In genomic region chr2:80437401-80437800, GRCm38 (mm10) we compare ENCODE assay signal across 13 mouse cellular contexts.
"Had no signal": no experiment of that assay in that cellular context is flagged by ENCODE, and none has a peak within 500 bp of the region (broad histone marks: within the 10 kb centered on the region; RNA-seq: fewer than 3 reads in every experiment).

No protein-coding gene starts in this region.

- H3K27me3 ChIP-seq: liver, embryonic 13.5 days had no signal

- ATAC-seq: intestine, embryonic 16.5 days had no signal

- H3K4me3 ChIP-seq: left cerebral cortex, adult 2 months; liver, embryonic 13.5 days had no signal

- H3K36me3 ChIP-seq: liver, embryonic 13.5 days had no signal

- H3K9ac ChIP-seq: liver, embryonic 13.5 days had no signal

- DNase-seq: kidney, postnatal 25 days; layer of hippocampus, postnatal 36 days; liver, embryonic 13.5 days; lung, adult 2 months; lung, postnatal 14 days; lung, postnatal 4 days; midbrain, embryonic 14.5 days; thymus, adult 2 months; thymus, postnatal 14 days; thymus, postnatal 4 days had no signal

- H3K9me3 ChIP-seq: liver, embryonic 13.5 days had no signal

- H3K4me2 ChIP-seq: liver, embryonic 13.5 days; midbrain, embryonic 11.5 days had no signal

- H3K27ac ChIP-seq: left cerebral cortex, adult 2 months; liver, embryonic 13.5 days had no signal

- H3K4me1 ChIP-seq: liver, embryonic 13.5 days had no signal
